Mouse (Mus musculus): ENCODE data around the gene Hsd11b2. TPM values are rescaled to one million over a fixed set of nuclear protein-coding genes. Genes with fewer than 3 reads are reported as not detected.
A peak's percentile ranks its signal among the peaks of the same experiment; 100 is the strongest.

Gene Hsd11b2
- total RNA-seq, 2 experiments from 2014 or later: 0.20 TPM; not detected in 1

- DNase-seq (ENCODE audit: low spot score in 2 of 2): no peak
- intact Hi-C loops (cut with DNase I): loop anchor here (5.0 kb wide), 1 partner anchor 33 kb away; no protein-coding TSS in a partner anchor
Measured at GRCm38 (mm10) chr8:105519591-105519990, 1.0 kb downstream of the Hsd11b2 start.

- DNase-seq (ENCODE audit: low spot score in 2 of 2): no peak
- intact Hi-C loops (cut with DNase I): no loop called here
Measured at GRCm38 (mm10) chr8:105520521-105520920, 2.0 kb downstream of the Hsd11b2 start.

GRCm38 (mm10) chr8:105521061-105521460 is 2.5 kb downstream of the Hsd11b2 start:
- no peak for DNase-seq (ENCODE audit: low spot score in 2 of 2)
- intact Hi-C loops (cut with DNase I): no loop called here

- no peak for DNase-seq (ENCODE audit: low spot score in 2 of 2)
- intact Hi-C loops (cut with DNase I): no loop called here
Measured at GRCm38 (mm10) chr8:105521995-105522769, 3.6 kb downstream of the Hsd11b2 start.

- intact Hi-C loops (cut with DNase I): no loop called here
- DNase-seq (ENCODE audit: low spot score in 2 of 2): no peak
Measured at GRCm38 (mm10) chr8:105522890-105523289, 4.3 kb downstream of the Hsd11b2 start.

GRCm38 (mm10) chr8:105527110-105527509 is 8.6 kb downstream of the Hsd11b2 start:
- DNase-seq (ENCODE audit: low spot score in 2 of 2): no peak
- intact Hi-C loops (cut with DNase I): no loop called here

- intact Hi-C loops (cut with DNase I): no loop called here
- no peak for DNase-seq (ENCODE audit: low spot score in 2 of 2)
Measured at GRCm38 (mm10) chr8:105528206-105528605, 9.7 kb downstream of the Hsd11b2 start.

GRCm38 (mm10) chr8:105529271-105529670 is 10.7 kb downstream of the Hsd11b2 start:
- DNase-seq (ENCODE audit: low spot score in 2 of 2): no peak
- intact Hi-C loops (cut with DNase I): no loop called here

- intact Hi-C loops (cut with DNase I): loop anchor here (2.0 kb wide), 1 partner anchor 23 kb away; no protein-coding TSS in a partner anchor
- DNase-seq (ENCODE audit: low spot score in 2 of 2): no peak
Measured at GRCm38 (mm10) chr8:105531774-105532173, 13.2 kb downstream of the Hsd11b2 start.

- intact Hi-C loops (cut with DNase I): loop anchor here (2.0 kb wide), 1 partner anchor 21 kb away; no protein-coding TSS in a partner anchor
- DNase-seq (ENCODE audit: low spot score in 2 of 2): no peak
Measured at GRCm38 (mm10) chr8:105533439-105533838, 14.9 kb downstream of the Hsd11b2 start.

GRCm38 (mm10) chr8:105533892-105534329 is 15.4 kb downstream of the Hsd11b2 start:
- peak in 1 of 2 experiments; percentile 40 for DNase-seq (ENCODE audit: low spot score in 2 of 2)
- intact Hi-C loops (cut with DNase I): loop anchor here (2.0 kb wide), 1 partner anchor 21 kb away; no protein-coding TSS in a partner anchor

GRCm38 (mm10) chr8:105536546-105536945 is 18.0 kb downstream of the Hsd11b2 start:
- intact Hi-C loops (cut with DNase I): no loop called here
- peak in 1 of 2 experiments; percentile 38 for DNase-seq (ENCODE audit: low spot score in 2 of 2)

- DNase-seq (ENCODE audit: low spot score in 2 of 2): no peak
- intact Hi-C loops (cut with DNase I): no loop called here
Measured at GRCm38 (mm10) chr8:105537011-105537677, 18.6 kb downstream of the Hsd11b2 start.

GRCm38 (mm10) chr8:105538940-105539339 is 20.4 kb downstream of the Hsd11b2 start:
- DNase-seq (ENCODE audit: low spot score in 2 of 2): no peak
- intact Hi-C loops (cut with DNase I): no loop called here

- DNase-seq (ENCODE audit: low spot score in 2 of 2): no peak
- intact Hi-C loops (cut with DNase I): no loop called here
Measured at GRCm38 (mm10) chr8:105542032-105542656, 23.6 kb downstream of the Hsd11b2 start.

- no peak for DNase-seq (ENCODE audit: low spot score in 2 of 2)
Measured at GRCm38 (mm10) chr8:105542808-105543207, 24.3 kb downstream of the Hsd11b2 start.

GRCm38 (mm10) chr8:105543703-105544102 is 25.1 kb downstream of the Hsd11b2 start:
- intact Hi-C loops (cut with DNase I): no loop called here
- no peak for DNase-seq (ENCODE audit: low spot score in 2 of 2)

More at GRCm38 (mm10) chr8:105542808-105543207, 24.3 kb downstream of the Hsd11b2 start:
- intact Hi-C loops (cut with DNase I): no loop called here

GRCm38 (mm10) chr8:105544544-105545205 is 26.1 kb downstream of the Hsd11b2 start:
- peak in 1 of 2 experiments; percentile 23 for DNase-seq (ENCODE audit: low spot score in 2 of 2)
- intact Hi-C loops (cut with DNase I): no loop called here

GRCm38 (mm10) chr8:105545249-105545648 is 26.7 kb downstream of the Hsd11b2 start:
- intact Hi-C loops (cut with DNase I): no loop called here
- peak in 1 of 2 experiments; percentile 37 for DNase-seq (ENCODE audit: low spot score in 2 of 2)

Data from left cerebral cortex, postnatal 36 days (tissue).